Mouse (Mus musculus): Measurements from ENCODE around the gene Cachd1.

Gene Cachd1

GRCm38 (mm10) chr4:100790176-100790575 lies 13.7 kb downstream of the Cachd1 start:
- DNase-seq (ENCODE audit: low spot score), result no peak

- DNase-seq (ENCODE audit: low spot score), result no peak
Measured at GRCm38 (mm10) chr4:100793147-100793546, 16.7 kb downstream of the Cachd1 start.

- no peak for DNase-seq (ENCODE audit: low spot score)
Measured at GRCm38 (mm10) chr4:100795523-100795922, 19.0 kb downstream of the Cachd1 start.

GRCm38 (mm10) chr4:100800730-100801442 lies 24.4 kb downstream of the Cachd1 start:
- no peak for DNase-seq (ENCODE audit: low spot score)

- DNase-seq (ENCODE audit: low spot score), result no peak
Measured at GRCm38 (mm10) chr4:100801443-100801786, 24.9 kb downstream of the Cachd1 start.

GRCm38 (mm10) chr4:100811057-100811695 lies 34.7 kb downstream of the Cachd1 start:
- no peak for DNase-seq (ENCODE audit: low spot score)

- DNase-seq (ENCODE audit: low spot score), result no peak
Measured at GRCm38 (mm10) chr4:100811802-100812510, 35.5 kb downstream of the Cachd1 start.

GRCm38 (mm10) chr4:100813767-100814461 lies 37.4 kb downstream of the Cachd1 start:
- DNase-seq (ENCODE audit: low spot score), result no peak

- no peak for DNase-seq (ENCODE audit: low spot score)
Measured at GRCm38 (mm10) chr4:100819238-100819637, 42.8 kb downstream of the Cachd1 start.

- no peak for DNase-seq (ENCODE audit: low spot score)
Measured at GRCm38 (mm10) chr4:100822526-100822925, 46.1 kb downstream of the Cachd1 start.

- DNase-seq (ENCODE audit: low spot score), result no peak
Measured at GRCm38 (mm10) chr4:100827374-100827773, 50.9 kb downstream of the Cachd1 start.

GRCm38 (mm10) chr4:100828737-100829136 lies 52.3 kb downstream of the Cachd1 start:
- DNase-seq (ENCODE audit: low spot score), result no peak

- no peak for DNase-seq (ENCODE audit: low spot score)
Measured at GRCm38 (mm10) chr4:100837205-100837604, 60.7 kb downstream of the Cachd1 start.

- DNase-seq (ENCODE audit: low spot score), result no peak
Measured at GRCm38 (mm10) chr4:100842629-100843028, 66.2 kb downstream of the Cachd1 start.

- no peak for DNase-seq (ENCODE audit: low spot score)
Measured at GRCm38 (mm10) chr4:100843119-100843518, 66.6 kb downstream of the Cachd1 start.

GRCm38 (mm10) chr4:100850846-100851495 lies 74.5 kb downstream of the Cachd1 start:
- no peak for DNase-seq (ENCODE audit: low spot score)

GRCm38 (mm10) chr4:100852448-100852847 lies 76.0 kb downstream of the Cachd1 start:
- no peak for DNase-seq (ENCODE audit: low spot score)

- DNase-seq (ENCODE audit: low spot score), result no peak
Measured at GRCm38 (mm10) chr4:100853426-100853825, 77.0 kb downstream of the Cachd1 start.

GRCm38 (mm10) chr4:100855373-100855772 lies 78.9 kb downstream of the Cachd1 start:
- DNase-seq (ENCODE audit: low spot score), result no peak

- no peak for DNase-seq (ENCODE audit: low spot score)
Measured at GRCm38 (mm10) chr4:100857411-100857869, 81.0 kb downstream of the Cachd1 start.

GRCm38 (mm10) chr4:100863861-100864428 lies 87.5 kb downstream of the Cachd1 start:
- no peak for DNase-seq (ENCODE audit: low spot score)

- no peak for DNase-seq (ENCODE audit: low spot score)
Measured at GRCm38 (mm10) chr4:100865423-100865822, 88.9 kb downstream of the Cachd1 start.

All from c-Kit-positive CD71-positive TER-119-positive erythroid progenitor cells, embryonic 14.5 days (primary cell).